Mouse (Mus musculus) limb, embryonic 10.5 days (tissue): Measurements from ENCODE around the gene Troap. TPM values are rescaled to one million over a fixed set of nuclear protein-coding genes. Genes with fewer than 3 reads are reported as not detected.

Source experiments
- DNase-seq: peaks from one replicate; pipeline ENCODE4 v3.0.0-alpha.2; 2017; ENCODE audit warnings: low spot score
- H3K27ac ChIP-seq: fragments of 300-500 bp; sonication (generic); 2 replicates; pipeline ENCODE4 v1.5.1; 2016; ENCODE audit warnings: mild to moderate bottlenecking
- H3K27me3 ChIP-seq: fragments of 300-500 bp; sonication (generic); 2 replicates; pipeline ENCODE4 v1.6.1; 2016; ENCODE audit warnings: low read depth, mild to moderate bottlenecking; ENCODE audit not compliant: poor library complexity, severe bottlenecking
- H3K36me3 ChIP-seq: fragments of 300-500 bp; sonication (generic); 2 replicates; pipeline ENCODE4 v1.6.1; 2016; ENCODE audit warnings: mild to moderate bottlenecking, moderate library complexity
- H3K4me1 ChIP-seq: fragments of 300-500 bp; sonication (generic); 2 replicates; pipeline ENCODE4 v1.6.1; 2016
- H3K4me3 ChIP-seq: fragments of 300-500 bp; sonication (generic); 2 replicates; pipeline ENCODE4 v1.5.1; 2016; ENCODE audit warnings: mild to moderate bottlenecking, moderate library complexity
- H3K9me3 ChIP-seq: fragments of 300-500 bp; sonication (generic); replicated peaks from 2 replicates; pipeline ENCODE4 v1.6.1; 2016; ENCODE audit warnings: mild to moderate bottlenecking
- WGBS: fragments of 180-500 bp; shearing (Covaris S2); methylation state at CpG from one replicate; pipeline ENCODE4 v1.1.7; 2016; 5-methylcytosine and 5-hydroxymethylcytosine counted together
- polyA plus RNA-seq: library from polyadenylated mRNA; unstranded; fragments of >200 nt; fragmentation: Nextera tagmentation; extraction: Ambion mirVana; gene quantifications from 2 replicates; pipeline ENCODE4 v1.2.1, GENCODE M21; 2016

Troap gene
- polyA plus RNA-seq, result 54.8 and 56.2 TPM in 2 replicates

GRCm38 (mm10) chr15:99074019-99074599 is at the start of gene Troap:
TSS of gene Troap (plus strand) at chr15:99074575.
- Histone ChIP-seq H3K27me3 (0 out of 2 replicates have a peak, but pooled peaks cover 4% of the 10 kb centered on the region), H3K9me3 (no peaks in the 10 kb centered on the region), H3K27ac (peak within 1 kb of the TSS; percentile 95), H3K4me3 (peak within 1 kb of the TSS; percentile 73), H3K36me3 (peaks cover 27% of the 10 kb centered on the region), H3K4me1 (peaks cover 29% of the 10 kb centered on the region)
- 21% methylated on average over 9 of the region's 9 CpGs for whole genome bisulfite sequencing
- DNase-seq, result no peak

GRCm38 (mm10) chr15:99024668-99025314 is 49.6 kb upstream of the Troap start:
- H3K27ac ChIP-seq, result no peak overlapping the region
- H3K4me1 ChIP-seq, result peaks cover 9% of the 10 kb centered on the region
- peak; percentile 90 for DNase-seq
- H3K9me3 ChIP-seq, result no peaks in the 10 kb centered on the region; the same call in 1 of the 2 replicates
- no peaks in the 10 kb centered on the region for H3K36me3 ChIP-seq
- H3K4me3 ChIP-seq, result no peak overlapping the region
- H3K27me3 ChIP-seq, result no peaks in the 10 kb centered on the region
- 24% methylated on average over 7 of the region's 8 CpGs for WGBS

DNA sequence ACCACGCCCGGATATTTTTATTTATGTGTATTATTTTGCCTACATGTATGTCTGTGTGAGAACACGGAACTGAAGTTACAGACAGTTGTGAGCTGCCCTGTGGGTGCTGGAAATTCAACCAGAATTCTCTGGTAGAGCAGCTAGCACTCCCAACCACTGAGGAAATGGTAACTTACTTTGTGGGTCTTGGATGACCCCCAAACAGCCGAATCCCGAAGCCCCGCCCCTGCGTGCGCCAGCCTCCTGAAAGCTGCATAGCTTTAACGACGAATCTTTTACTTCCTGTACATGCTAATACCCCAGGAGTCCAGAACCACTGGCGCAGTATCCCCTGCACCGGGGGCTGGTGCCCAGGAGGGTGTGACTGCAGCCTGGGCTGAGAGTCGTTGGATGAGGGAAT is 49.0 kb upstream of the Troap start:
- no peak for DNase-seq
- H3K27me3 ChIP-seq, result no peaks in the 10 kb centered on the region
- no peaks in the 10 kb centered on the region; the same call in 1 of the 2 replicates for H3K9me3 ChIP-seq
- H3K27ac ChIP-seq, result no peak overlapping the region
- no peak overlapping the region for H3K4me3 ChIP-seq
- 80% methylated on average over 13 of the region's 13 CpGs for WGBS
- no peaks in the 10 kb centered on the region for H3K36me3 ChIP-seq
- peaks cover 15% of the 10 kb centered on the region for H3K4me1 ChIP-seq

- DNase-seq, result no peak
- Histone ChIP-seq H3K36me3 (no peaks in the 10 kb centered on the region), H3K27me3 (no peaks in the 10 kb centered on the region), H3K4me3 (no peak overlapping the region), H3K27ac (no peak overlapping the region), H3K9me3 (no peaks in the 10 kb centered on the region; the same call in 1 of the 2 replicates), H3K4me1 (peaks cover 23% of the 10 kb centered on the region)
- WGBS, result 59% methylated on average over 4 of the region's 4 CpGs
Measured at GRCm38 (mm10) chr15:99026259-99026658, 48.1 kb upstream of the Troap start.

DNA sequence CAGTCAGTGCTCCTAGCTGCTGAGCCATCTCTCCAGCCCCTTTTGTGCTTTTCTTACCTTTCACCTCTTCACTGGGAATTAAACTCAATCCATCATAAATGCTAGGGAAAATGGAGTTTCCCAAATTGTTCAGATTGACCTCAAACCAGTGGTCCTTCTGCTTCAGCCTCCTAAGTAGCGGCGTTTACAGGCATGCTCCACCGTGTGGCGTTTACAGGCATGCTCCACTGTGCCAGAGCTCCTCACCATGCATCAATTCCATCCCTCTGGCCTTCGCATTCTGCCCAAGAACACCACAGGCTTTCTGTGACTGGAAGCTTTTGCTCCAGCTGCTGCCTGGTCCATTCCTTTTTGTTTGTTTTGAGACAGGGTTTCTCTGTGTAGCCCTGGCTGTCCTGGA is 47.3 kb upstream of the Troap start:
- peaks cover 30% of the 10 kb centered on the region for H3K4me1 ChIP-seq
- no peaks in the 10 kb centered on the region for H3K36me3 ChIP-seq
- no peak overlapping the region for H3K27ac ChIP-seq
- H3K4me3 ChIP-seq, result no peak overlapping the region
- WGBS, result 77% methylated on average over 5 of the region's 5 CpGs
- H3K27me3 ChIP-seq, result no peaks in the 10 kb centered on the region
- H3K9me3 ChIP-seq, result no peaks in the 10 kb centered on the region
- no peak for DNase-seq

DNA sequence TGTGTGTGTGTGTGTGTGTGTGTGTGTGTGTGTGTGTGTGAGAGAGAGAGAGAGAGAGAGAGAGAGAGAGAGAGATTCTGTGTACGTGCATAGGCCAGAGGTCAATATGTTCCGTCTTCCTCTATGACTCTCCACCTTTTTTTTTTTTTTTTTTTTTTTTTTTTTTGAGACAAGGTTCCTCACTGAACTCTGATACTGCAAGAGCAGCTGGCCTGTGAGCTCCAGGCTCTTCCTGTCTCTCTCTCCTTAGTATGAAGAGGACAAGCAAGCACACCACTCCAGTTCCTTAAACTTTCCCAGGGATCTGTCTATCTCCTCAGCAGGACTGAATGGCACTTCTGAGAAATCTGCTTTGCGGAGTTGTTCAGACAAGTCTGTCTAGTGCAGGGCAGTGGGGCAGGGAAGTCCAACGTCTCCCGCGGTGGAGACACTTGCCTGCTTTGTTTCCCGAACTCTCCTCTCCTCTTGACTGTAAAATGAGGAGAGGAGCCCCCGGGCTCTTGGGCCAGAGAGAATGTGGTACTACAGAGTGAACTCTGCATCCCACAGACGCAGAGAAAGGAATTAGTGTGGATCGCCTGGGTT is 45.4 kb upstream of the Troap start:
- peaks cover 12% of the 10 kb centered on the region for H3K36me3 ChIP-seq
- peaks cover 41% of the 10 kb centered on the region for H3K4me1 ChIP-seq
- H3K9me3 ChIP-seq, result no peaks in the 10 kb centered on the region
- H3K4me3 ChIP-seq, result peak overlapping the region; percentile 70
- DNase-seq, result peak; percentile 56
- peak overlapping the region; percentile 94 for H3K27ac ChIP-seq
- no peaks in the 10 kb centered on the region for H3K27me3 ChIP-seq
- 7% methylated on average over 10 of the region's 10 CpGs for WGBS

DNA sequence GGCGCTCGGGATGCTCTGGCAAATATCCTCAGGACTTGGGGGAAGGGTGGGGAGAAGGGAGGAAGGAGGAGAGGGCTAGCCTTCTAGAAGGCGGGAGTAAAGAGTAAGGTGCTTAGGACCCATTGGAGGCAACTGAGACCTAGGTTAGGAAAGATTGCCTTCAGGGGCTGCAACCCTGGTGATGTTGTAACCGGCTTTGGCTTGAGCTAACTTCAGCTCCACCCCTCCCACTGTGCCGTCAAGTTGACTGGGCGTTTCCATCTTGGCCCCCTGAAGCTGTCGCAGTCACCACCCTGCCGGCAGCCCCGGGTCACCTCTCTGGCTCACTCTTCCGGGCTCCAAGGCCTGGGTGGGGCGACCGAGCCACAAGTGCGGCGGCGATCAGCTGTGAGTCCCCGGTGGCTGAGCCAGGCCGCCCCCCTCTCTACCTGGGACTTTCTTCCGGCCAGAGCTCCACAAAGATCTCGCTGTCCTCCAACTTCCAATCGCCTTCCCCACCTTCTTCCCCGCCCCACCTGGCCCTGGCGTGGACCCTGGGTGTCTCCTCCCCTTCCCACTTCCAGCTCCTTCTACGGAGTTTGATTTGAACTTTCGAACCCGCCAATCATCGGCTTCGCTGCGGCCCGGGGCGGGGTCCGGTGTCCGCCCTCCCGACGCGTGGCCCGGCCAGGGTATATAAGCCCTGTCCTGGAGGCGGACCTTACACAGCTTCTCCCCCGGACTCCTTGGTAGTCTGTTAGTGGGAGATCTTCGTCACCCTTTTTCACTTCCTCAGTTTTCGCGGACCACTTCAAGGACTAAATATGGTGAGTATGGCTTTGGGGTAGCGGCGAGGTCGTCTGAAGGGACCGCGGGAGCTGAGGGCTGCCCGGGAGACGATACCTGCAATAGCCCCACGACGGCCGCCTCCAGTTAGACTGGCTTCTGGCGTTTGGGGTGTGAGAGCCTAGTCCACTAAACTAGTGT is 44.5 kb upstream of the Troap start, which contains the start of gene Tuba1c:
Gene Tuba1c (plus strand): TSS at position 273 of the 966 bp plus-strand sequence.
- peaks cover 41% of the 10 kb centered on the region for H3K4me1 ChIP-seq
- DNase-seq, result peak; percentile 96
- peak within 1 kb of the TSS; percentile 94 for H3K27ac ChIP-seq
- WGBS, result under 1% methylated on average over 52 of the region's 52 CpGs
- H3K27me3 ChIP-seq, result no peaks in the 10 kb centered on the region
- H3K4me3 ChIP-seq, result peak within 1 kb of the TSS; percentile 70
- no peaks in the 10 kb centered on the region for H3K9me3 ChIP-seq
- H3K36me3 ChIP-seq, result peaks cover 18% of the 10 kb centered on the region

DNA sequence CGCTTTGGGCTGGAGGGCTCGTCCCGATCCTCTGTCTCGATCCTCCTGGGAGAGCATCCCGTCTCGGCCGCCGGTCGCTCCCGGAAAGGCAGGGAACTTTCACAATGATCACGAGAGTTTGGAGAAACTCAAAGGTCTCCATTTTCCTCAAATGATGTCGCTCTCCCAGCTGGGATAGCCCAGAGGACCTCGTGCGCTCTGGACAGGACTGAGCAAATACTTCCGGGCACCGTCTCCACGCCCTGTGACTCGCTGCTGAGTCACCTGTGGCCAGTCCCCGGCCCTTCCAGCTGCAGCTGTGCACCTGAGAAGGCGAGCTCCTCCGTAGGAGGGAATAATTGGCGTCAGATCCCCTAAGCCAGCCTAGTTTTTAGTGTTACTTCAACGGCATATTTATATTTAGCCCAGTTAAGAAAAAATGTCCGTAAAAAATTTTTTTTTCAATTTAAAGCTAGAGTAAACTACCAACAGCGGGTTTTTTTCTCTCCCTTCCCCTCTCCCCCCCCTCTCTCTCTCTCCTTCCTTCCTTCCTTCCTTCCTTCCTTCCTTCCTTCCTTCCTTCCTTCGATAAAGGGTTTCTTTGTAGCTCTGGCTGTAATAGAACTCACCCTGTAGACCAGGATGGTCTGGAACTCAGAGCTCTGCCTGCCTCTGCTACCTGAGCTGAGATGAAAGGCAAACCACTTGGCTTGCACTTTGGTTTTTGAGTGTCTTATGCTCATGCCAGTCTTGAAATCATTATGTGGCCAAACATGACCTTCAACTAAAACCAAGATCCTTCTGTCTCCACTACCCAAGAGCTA is 43.6 kb upstream of the Troap start:
- 14% methylated on average over 26 of the region's 26 CpGs for WGBS
- H3K27ac ChIP-seq, result peak overlapping the region; percentile 94
- peaks cover 41% of the 10 kb centered on the region for H3K4me1 ChIP-seq
- H3K4me3 ChIP-seq, result peak overlapping the region; percentile 70
- H3K36me3 ChIP-seq, result peaks cover 27% of the 10 kb centered on the region
- H3K27me3 ChIP-seq, result no peaks in the 10 kb centered on the region
- DNase-seq, result no peak
- no peaks in the 10 kb centered on the region for H3K9me3 ChIP-seq

GRCm38 (mm10) chr15:99031388-99031675 is 43.0 kb upstream of the Troap start:
- no peaks in the 10 kb centered on the region for H3K9me3 ChIP-seq
- H3K27me3 ChIP-seq, result no peaks in the 10 kb centered on the region
- H3K36me3 ChIP-seq, result peaks cover 33% of the 10 kb centered on the region
- DNase-seq, result no peak
- H3K4me1 ChIP-seq, result peaks cover 41% of the 10 kb centered on the region
- WGBS, result 90% methylated on average over 4 of the region's 4 CpGs
- peak overlapping the region; percentile 70 for H3K4me3 ChIP-seq
- H3K27ac ChIP-seq, result no peak overlapping the region

DNA sequence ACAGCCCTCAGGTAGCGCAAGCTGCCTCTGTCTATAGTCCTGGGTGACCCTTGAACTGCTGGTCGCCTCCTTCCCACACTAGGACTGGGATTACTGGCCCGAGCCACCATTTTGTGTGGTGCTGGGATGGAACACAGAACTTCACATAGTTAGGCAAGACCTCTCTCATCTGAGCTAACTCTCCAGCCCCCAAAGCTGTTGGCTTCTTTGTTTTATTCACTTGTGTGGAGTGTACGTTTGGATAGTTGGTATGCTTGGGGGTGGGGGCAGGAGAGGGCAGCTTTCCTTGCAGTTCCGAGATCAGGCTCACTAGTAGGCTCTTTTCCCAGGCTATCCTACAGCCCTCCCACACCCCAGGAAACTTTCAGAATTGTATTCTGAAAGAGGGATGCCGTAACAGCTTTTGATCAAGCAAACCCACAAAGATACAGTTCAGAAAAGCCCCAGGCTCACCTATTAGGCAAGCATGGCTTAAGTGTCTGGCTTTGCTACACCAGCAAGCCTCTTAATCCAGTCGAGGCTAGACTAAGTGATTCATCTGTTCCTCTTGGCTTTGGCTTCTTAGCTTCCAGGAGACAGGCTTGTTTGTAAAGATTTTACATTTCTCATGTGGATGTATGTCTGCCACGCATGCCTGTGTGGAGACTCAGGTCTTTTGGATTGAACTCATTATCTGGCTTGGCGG is 42.2 kb upstream of the Troap start:
- Histone ChIP-seq H3K27ac (0 out of 2 replicates have a peak overlapping the region, but pooled peaks have one; percentile 21), H3K4me1 (peaks cover 41% of the 10 kb centered on the region), H3K4me3 (peak overlapping the region; percentile 70), H3K27me3 (no peaks in the 10 kb centered on the region), H3K9me3 (no peaks in the 10 kb centered on the region), H3K36me3 (peaks cover 39% of the 10 kb centered on the region)
- WGBS, result 86% methylated on average over 9 of the region's 9 CpGs
- DNase-seq, result no peak

- peaks cover 41% of the 10 kb centered on the region for H3K4me1 ChIP-seq
- peaks cover 40% of the 10 kb centered on the region for H3K36me3 ChIP-seq
- H3K4me3 ChIP-seq, result peak overlapping the region; percentile 70
- peak overlapping the region; percentile 21; the same call in 1 of the 2 replicates for H3K27ac ChIP-seq
- no peaks in the 10 kb centered on the region for H3K27me3 ChIP-seq
- DNase-seq, result no peak
- H3K9me3 ChIP-seq, result no peaks in the 10 kb centered on the region
- 82% methylated on average over 7 of the region's 7 CpGs for WGBS
Measured at GRCm38 (mm10) chr15:99032726-99033250, 41.6 kb upstream of the Troap start.
